Mouse (Mus musculus) kidney, embryonic 16.5 days (tissue): ENCODE measurements around the gene Chd6. TPM values are rescaled to one million over a fixed set of nuclear protein-coding genes. Genes with fewer than 3 reads are reported as not detected.

Source experiments
- ATAC-seq: fragments of 200-750 bp; cut with Nextera tagmentation; 2 replicates; pipeline ENCODE4 v1.8.0; 2017; ENCODE audit warnings: moderate TSS enrichment; ENCODE audit not compliant: low FRiP score, low TSS enrichment
- H3K27ac ChIP-seq: fragments of 300-500 bp; sonication (generic); 2 replicates; pipeline ENCODE4 v1.5.1; 2014; ENCODE audit warnings: low read length
- H3K27me3 ChIP-seq: fragments of 300-500 bp; sonication (generic); 2 replicates; pipeline ENCODE4 v1.6.1; 2014; ENCODE audit warnings: low read length, control low read depth, mixed read lengths; ENCODE audit not compliant: insufficient read depth
- H3K36me3 ChIP-seq: fragments of 300-500 bp; sonication (generic); 2 replicates; pipeline ENCODE4 v1.6.1; 2014; ENCODE audit warnings: low read length, control low read depth, mixed read lengths; ENCODE audit not compliant: insufficient read depth
- H3K4me1 ChIP-seq: fragments of 300-500 bp; sonication (generic); 2 replicates; pipeline ENCODE4 v1.6.1; 2014; ENCODE audit warnings: low read length, control low read depth, mixed read lengths; ENCODE audit not compliant: insufficient read depth
- H3K4me2 ChIP-seq: fragments of 300-500 bp; sonication (generic); replicated peaks from 2 replicates; pipeline ENCODE4 v1.6.1; 2014; ENCODE audit warnings: low read depth, low read length
- H3K4me3 ChIP-seq: fragments of 300-500 bp; sonication (generic); 2 replicates; pipeline ENCODE4 v1.5.1; 2014; ENCODE audit warnings: mild to moderate bottlenecking, low read length
- H3K9ac ChIP-seq: fragments of 300-500 bp; sonication (generic); replicated peaks from 2 replicates; pipeline ENCODE4 v1.6.1; 2014; ENCODE audit warnings: low read length
- H3K9me3 ChIP-seq: fragments of 300-500 bp; sonication (generic); 2 replicates; pipeline ENCODE4 v1.6.1; 2016; ENCODE audit warnings: low read length, control low read depth
- WGBS: fragments of 180-500 bp; shearing (Covaris S2); extraction: QIAGEN DNeasy Blood & Tissue Kit; methylation state at CpG from one replicate; pipeline ENCODE4 v1.1.7; 2014; 5-methylcytosine and 5-hydroxymethylcytosine counted together
- polyA plus RNA-seq: library from polyadenylated mRNA; unstranded; fragments of >200 nt; fragmentation: Nextera tagmentation; extraction: Ambion mirVana; gene quantifications from 2 replicates; pipeline ENCODE4 v1.2.1, GENCODE M21; 2015

Chd6 gene
- polyA plus RNA-seq, 1 experiment from 2014 or later = 30.1 TPM

DNA sequence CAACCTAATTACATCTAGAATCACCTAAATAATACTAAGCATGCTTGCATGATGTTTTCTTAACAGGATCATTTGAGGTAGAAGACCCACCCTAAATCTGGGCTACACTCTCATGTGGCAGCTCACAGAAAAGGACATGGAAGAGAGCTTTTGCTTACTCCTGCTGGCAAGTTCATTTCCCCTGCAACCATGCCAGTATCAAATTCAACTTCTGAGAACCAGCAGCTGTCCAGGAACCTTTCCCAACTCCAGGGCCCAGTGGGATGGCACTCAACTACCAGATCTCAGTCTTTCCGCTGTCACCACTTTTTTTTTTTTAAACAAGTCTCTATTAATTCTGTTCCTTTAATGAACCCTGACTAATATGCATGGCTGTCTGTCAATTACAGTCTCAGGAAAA lies 114.7 kb downstream of the Chd6 start:
- 72% methylated on average over 1 of the region's 1 CpGs for WGBS
- H3K4me3 ChIP-seq = no peak overlapping the region
- H3K27me3 ChIP-seq = no peaks in the 10 kb centered on the region
- no peaks in the 10 kb centered on the region for H3K9me3 ChIP-seq
- no peak overlapping the region for H3K4me2 ChIP-seq
- no peak overlapping the region for H3K27ac ChIP-seq
- H3K9ac ChIP-seq = no peak overlapping the region
- H3K36me3 ChIP-seq = peaks cover 30% of the 10 kb centered on the region; the same call in 1 of the 2 replicates
- no peak for ATAC-seq
- no peaks in the 10 kb centered on the region for H3K4me1 ChIP-seq

DNA sequence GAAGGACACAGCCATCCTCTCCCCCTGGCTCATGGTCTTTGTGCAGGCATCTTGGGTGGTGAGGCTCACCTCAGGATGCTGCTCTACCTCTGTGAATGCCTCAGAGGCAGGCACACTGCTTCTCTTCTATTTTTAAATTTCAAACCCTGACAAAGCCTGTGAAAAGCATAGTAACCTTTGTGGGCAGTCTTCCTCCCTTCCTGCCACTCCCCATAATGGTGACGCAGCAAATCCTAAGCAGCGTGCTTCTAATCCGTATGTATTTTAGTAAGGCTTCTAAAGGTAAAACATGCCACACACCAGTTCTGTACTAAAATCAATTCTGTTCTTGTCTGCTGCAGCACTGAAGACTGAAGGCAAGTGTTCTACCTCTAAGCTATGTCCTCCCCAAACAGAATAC lies 116.4 kb downstream of the Chd6 start:
- no peak overlapping the region for H3K4me2 ChIP-seq
- H3K9me3 ChIP-seq = no peaks in the 10 kb centered on the region
- H3K4me1 ChIP-seq = no peaks in the 10 kb centered on the region
- H3K4me3 ChIP-seq = no peak overlapping the region
- H3K27ac ChIP-seq = no peak overlapping the region
- H3K9ac ChIP-seq = no peak overlapping the region
- ATAC-seq = no peak
- H3K36me3 ChIP-seq = peaks cover 44% of the 10 kb centered on the region
- 96% methylated on average over 3 of the region's 3 CpGs for WGBS
- no peaks in the 10 kb centered on the region for H3K27me3 ChIP-seq

DNA sequence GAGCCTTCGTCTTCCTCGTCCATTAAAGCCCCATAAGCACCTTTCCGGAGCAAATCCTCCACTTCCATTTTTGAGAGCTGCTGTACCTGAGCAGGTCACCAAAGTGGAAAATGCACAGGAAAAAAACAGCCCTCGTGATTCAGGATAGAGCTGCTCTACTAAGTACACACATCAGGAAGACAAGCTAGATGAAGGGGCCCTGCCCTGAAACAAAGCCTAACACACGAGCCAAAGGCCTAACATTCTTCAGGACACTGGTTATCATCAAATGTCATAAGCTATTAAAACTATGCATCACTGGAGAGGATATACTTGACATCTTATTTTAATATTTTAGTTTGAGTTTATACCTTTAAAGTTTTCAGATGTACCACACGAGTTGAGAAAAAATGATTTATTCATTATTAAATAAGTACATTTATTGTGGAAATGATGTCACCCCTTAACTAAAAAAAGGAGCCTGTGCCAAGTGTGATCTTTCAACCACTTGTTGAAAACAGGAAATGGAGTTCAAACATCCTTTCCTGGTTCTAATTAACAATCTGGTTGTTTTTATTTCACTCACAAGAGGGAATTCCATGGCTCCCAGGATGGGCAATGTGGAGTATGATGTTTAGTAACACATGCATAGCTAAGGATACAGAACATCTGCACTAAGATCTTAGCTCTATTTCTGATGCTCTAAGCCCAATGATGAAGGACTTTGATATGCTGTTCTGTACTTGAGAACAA lies 118.4 kb downstream of the Chd6 start:
- Histone ChIP-seq H3K4me3 (no peak overlapping the region), H3K36me3 (peaks cover 55% of the 10 kb centered on the region), H3K27ac (no peak overlapping the region), H3K27me3 (no peaks in the 10 kb centered on the region), H3K4me1 (no peaks in the 10 kb centered on the region), H3K9me3 (no peaks in the 10 kb centered on the region), H3K9ac (no peak overlapping the region), H3K4me2 (no peak overlapping the region)
- no peak for ATAC-seq
- WGBS = 68% methylated on average over 6 of the region's 6 CpGs

DNA sequence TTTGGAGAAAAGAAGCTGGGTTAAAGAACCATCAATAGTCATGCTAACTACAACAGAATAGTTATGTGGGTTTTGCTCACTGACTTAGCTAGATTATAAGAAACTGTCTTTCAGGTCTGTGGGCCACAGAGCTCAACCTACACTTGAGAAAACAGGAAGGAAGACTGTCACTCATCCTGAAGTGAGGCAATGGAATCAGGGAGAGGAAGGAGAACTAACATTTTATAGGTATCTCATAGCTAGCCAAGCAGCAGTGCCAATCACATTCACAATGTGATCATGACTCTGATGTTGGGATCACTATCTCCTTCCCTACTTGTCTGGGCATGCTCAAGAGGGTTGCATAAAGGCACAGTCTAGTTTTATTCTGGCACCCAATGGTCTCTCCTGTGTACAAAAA lies 121.4 kb downstream of the Chd6 start:
- no peaks in the 10 kb centered on the region for H3K27me3 ChIP-seq
- ATAC-seq = no peak
- no peak overlapping the region for H3K4me3 ChIP-seq
- no peaks in the 10 kb centered on the region for H3K4me1 ChIP-seq
- H3K9me3 ChIP-seq = no peaks in the 10 kb centered on the region
- H3K4me2 ChIP-seq = no peak overlapping the region
- H3K9ac ChIP-seq = no peak overlapping the region
- H3K27ac ChIP-seq = no peak overlapping the region
- peaks cover 67% of the 10 kb centered on the region for H3K36me3 ChIP-seq

DNA sequence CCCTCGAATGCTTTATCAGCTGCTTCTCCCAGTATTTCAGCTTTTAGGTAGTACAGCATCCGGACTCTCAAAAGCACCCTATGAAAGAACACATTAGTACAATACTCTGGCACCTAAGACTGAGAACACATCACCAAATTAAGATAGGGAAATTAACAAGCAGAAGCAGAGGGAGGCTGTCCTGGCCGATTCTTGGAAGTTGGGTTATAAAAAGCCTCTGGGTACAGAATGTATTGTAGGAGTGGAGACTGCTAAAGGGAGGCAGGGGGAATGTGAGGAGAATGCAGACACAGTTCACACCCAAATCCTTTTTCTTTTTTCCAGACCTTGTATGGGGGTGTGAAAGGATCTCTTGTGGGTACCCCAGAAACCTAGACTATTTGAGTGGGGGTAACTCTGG lies 126.2 kb downstream of the Chd6 start:
- no peak for ATAC-seq
- 86% methylated on average over 3 of the region's 3 CpGs for WGBS

DNA sequence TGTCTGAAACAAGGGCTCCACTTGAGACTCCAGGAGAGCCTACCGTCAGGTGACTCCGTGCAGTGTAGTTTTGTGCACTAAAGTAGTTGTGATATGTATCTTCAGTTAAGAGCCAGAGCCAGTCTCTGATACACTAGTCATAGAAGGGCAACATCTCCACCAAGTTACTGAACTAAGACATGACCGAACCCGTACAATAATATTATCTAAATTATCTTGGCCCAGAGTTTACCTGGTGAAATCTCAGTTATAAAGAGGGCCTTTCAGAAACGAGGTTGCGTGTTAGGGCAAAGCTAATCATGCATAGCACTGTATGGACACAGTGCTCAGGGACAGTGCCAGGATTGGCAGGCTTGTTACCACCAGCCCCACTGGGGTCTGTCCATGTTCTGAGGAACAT lies 127.1 kb downstream of the Chd6 start:
- Histone ChIP-seq H3K9me3 (no peaks in the 10 kb centered on the region), H3K27me3 (no peaks in the 10 kb centered on the region), H3K9ac (no peak overlapping the region), H3K27ac (no peak overlapping the region), H3K4me3 (no peak overlapping the region), H3K4me2 (no peak overlapping the region), H3K4me1 (no peaks in the 10 kb centered on the region), H3K36me3 (peaks cover 69% of the 10 kb centered on the region)
- no peak for ATAC-seq
- 87% methylated on average over 6 of the region's 6 CpGs for WGBS

More for the DNA sequence above, 126.2 kb downstream of the Chd6 start:
- Histone ChIP-seq H3K27me3 (no peaks in the 10 kb centered on the region), H3K36me3 (peaks cover 72% of the 10 kb centered on the region), H3K9ac (no peak overlapping the region), H3K4me3 (no peak overlapping the region), H3K4me2 (no peak overlapping the region), H3K9me3 (no peaks in the 10 kb centered on the region), H3K27ac (no peak overlapping the region), H3K4me1 (no peaks in the 10 kb centered on the region)

DNA sequence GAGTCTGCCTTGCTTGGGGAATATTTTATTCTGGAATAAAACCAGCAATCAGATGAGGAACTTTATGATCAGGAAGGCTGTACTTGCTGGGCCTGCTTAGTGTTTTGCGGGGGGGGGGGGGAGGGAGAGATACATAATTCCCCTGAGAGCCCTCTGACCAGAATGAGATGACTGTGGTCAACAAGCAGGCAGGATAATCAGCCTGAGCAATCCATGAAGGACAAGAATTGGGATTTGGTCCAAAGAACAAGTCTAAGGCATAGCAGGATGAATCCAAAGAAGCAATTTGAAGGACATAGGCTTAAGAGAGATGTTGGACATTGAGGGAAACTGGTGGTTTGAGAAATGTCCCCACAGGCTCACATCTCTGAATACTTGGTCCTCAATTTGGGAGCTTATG lies 130.2 kb downstream of the Chd6 start:
- no peaks in the 10 kb centered on the region for H3K27me3 ChIP-seq
- H3K9me3 ChIP-seq = no peaks in the 10 kb centered on the region
- H3K36me3 ChIP-seq = peaks cover 69% of the 10 kb centered on the region
- no peak for ATAC-seq
- H3K4me2 ChIP-seq = no peak overlapping the region
- WGBS = 78% methylated on average over 1 of the region's 1 CpGs
- H3K27ac ChIP-seq = no peak overlapping the region
- no peak overlapping the region for H3K4me3 ChIP-seq
- no peak overlapping the region for H3K9ac ChIP-seq
- H3K4me1 ChIP-seq = no peaks in the 10 kb centered on the region

DNA sequence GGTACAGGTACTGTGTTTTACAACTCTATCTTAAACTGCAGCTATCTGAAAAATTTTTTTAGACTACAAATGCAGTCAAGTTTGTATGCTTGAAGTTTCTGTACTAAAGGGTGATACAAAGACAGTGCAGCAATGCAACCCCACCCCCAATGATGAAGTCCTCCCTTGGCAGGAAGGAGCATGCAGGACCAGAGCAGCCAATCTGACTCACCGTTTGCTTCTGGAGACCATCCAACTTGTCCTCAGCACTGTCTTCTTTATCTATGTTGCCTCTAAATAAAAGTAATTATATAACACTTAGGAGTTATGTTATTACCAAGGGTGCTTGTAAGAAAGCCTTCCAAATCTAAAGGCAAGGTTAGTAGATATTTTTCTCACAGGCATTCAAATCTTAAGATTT lies 131.6 kb downstream of the Chd6 start:
- no peak for ATAC-seq
- Histone ChIP-seq H3K4me2 (no peak overlapping the region), H3K9me3 (no peaks in the 10 kb centered on the region), H3K9ac (no peak overlapping the region), H3K27ac (no peak overlapping the region), H3K36me3 (peaks cover 61% of the 10 kb centered on the region), H3K4me1 (no peaks in the 10 kb centered on the region), H3K4me3 (no peak overlapping the region), H3K27me3 (no peaks in the 10 kb centered on the region)
- 67% methylated on average over 1 of the region's 1 CpGs for WGBS

DNA sequence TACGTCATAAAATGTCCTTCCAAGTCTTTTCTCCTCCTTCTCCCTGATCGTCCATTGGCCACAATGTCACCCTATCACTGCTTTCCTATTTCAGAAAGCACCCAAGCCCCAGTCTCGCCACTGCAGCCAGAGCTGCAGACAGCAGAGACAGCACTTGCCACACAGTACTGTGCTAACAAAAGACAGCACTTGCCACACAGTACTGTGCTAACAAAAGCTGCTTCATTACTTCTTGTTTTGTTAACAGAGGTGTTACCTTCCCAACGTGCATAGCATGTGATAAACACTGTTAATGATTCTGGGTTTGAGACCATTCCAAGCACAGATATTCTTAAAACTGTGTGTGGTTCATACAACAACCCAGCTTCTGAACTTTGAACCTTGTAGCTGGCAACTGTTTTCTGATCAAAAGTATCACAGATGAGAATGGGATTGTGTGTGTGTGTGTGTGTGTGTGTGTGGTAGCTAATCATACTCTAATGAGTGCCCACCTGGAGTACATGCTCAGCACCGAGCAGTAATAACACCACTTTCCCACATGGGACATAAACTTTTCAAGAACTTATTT lies 135.1 kb downstream of the Chd6 start:
- Histone ChIP-seq H3K4me1 (no peaks in the 10 kb centered on the region), H3K36me3 (peaks cover 49% of the 10 kb centered on the region), H3K9me3 (no peaks in the 10 kb centered on the region), H3K4me3 (no peak overlapping the region), H3K27ac (no peak overlapping the region), H3K9ac (no peak overlapping the region), H3K27me3 (no peaks in the 10 kb centered on the region), H3K4me2 (no peak overlapping the region)
- 72% methylated on average over 5 of the region's 5 CpGs for WGBS
- ATAC-seq = no peak

DNA sequence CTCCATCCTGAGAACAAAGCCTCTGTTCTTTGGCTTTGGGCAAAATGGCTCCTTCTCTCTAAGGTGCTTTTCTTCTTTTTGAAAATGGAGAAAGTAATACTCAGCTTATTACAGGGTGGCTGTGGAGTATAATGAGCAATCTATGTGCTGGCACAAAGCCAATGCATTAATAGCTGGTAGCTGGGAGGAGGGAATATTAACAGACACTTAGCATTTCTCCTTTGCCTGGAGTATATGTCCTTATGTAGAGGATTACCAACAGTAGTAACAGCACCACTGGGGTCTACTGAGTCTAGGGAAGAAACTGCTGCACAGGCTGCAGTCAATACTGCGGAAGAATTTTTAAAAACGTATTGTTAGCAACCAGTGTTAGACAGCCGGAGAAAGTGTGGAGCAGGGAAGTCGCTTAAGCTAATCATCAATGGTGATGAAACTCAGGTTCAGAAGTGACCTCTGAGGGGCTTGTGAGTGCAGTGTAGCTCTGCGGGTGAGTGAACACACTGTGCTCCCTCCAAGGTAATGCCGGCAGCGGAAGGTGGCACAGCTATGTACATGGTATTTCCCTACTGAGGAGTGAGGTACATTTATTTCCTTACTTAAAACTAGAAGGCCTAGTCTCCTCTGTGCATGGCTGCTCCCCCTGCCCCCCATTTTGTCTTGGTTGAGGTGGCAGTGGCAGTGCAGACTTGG lies 136.6 kb downstream of the Chd6 start:
- H3K9me3 ChIP-seq = no peaks in the 10 kb centered on the region
- peak overlapping the region; percentile 77 for H3K27ac ChIP-seq
- no peak overlapping the region for H3K4me2 ChIP-seq
- peaks cover 52% of the 10 kb centered on the region for H3K36me3 ChIP-seq
- ATAC-seq = peak; percentile 76
- H3K4me3 ChIP-seq = no peak overlapping the region
- H3K4me1 ChIP-seq = no peaks in the 10 kb centered on the region
- 83% methylated on average over 7 of the region's 7 CpGs for WGBS
- no peaks in the 10 kb centered on the region for H3K27me3 ChIP-seq
- H3K9ac ChIP-seq = no peak overlapping the region
